Mouse (Mus musculus) liver, embryonic 11.5 days (tissue): ENCODE measurements around the gene Zbtb3. TPM values are rescaled to one million over a fixed set of nuclear protein-coding genes. Genes with fewer than 3 reads are reported as not detected.
"Not testable (repeated sequence)": the region's sequence is repeated elsewhere in the genome, so short reads cannot be mapped to it uniquely, and the experiment has no call there.

Experiments used
- ATAC-seq: fragments of 200-750 bp; cut with Nextera tagmentation; replicated peaks from 2 replicates; pipeline ENCODE4 v1.8.0; 2017; ENCODE audit warnings: moderate number of reproducible peaks, mild to moderate bottlenecking, moderate TSS enrichment, moderate library complexity; ENCODE audit not compliant: low FRiP score
- DNase-seq: peaks from one replicate; pipeline ENCODE4 v3.0.0-alpha.2; 2017; ENCODE audit warnings: low spot score
- H3K27ac ChIP-seq: fragments of 300-500 bp; sonication (generic); 2 replicates; pipeline ENCODE4 v1.5.1; 2014; ENCODE audit warnings: mild to moderate bottlenecking, low read depth, low read length, control low read depth
- H3K27me3 ChIP-seq: fragments of 300-500 bp; sonication (generic); replicated peaks from 2 replicates; pipeline ENCODE4 v1.6.1; 2014; ENCODE audit warnings: low read length, mixed read lengths; ENCODE audit not compliant: control insufficient read depth, insufficient read depth
- H3K36me3 ChIP-seq: fragments of 300-500 bp; sonication (generic); 2 replicates; pipeline ENCODE4 v1.6.1; 2014; ENCODE audit warnings: mild to moderate bottlenecking, low read length, moderate library complexity, mixed read lengths; ENCODE audit not compliant: control insufficient read depth, insufficient read depth
- H3K4me1 ChIP-seq: fragments of 300-500 bp; sonication (generic); replicated peaks from 2 replicates; pipeline ENCODE4 v1.6.1; 2014; ENCODE audit warnings: low read length, mixed read lengths; ENCODE audit not compliant: control insufficient read depth, insufficient read depth
- H3K4me2 ChIP-seq: fragments of 300-500 bp; sonication (generic); 2 replicates; pipeline ENCODE4 v1.6.1; 2014; ENCODE audit warnings: mild to moderate bottlenecking, control low read depth, moderate library complexity
- H3K4me3 ChIP-seq: fragments of 300-500 bp; sonication (generic); 2 replicates; pipeline ENCODE4 v1.5.1; 2014; ENCODE audit warnings: low read depth, low read length, control low read depth
- H3K9ac ChIP-seq: fragments of 300-500 bp; sonication (generic); 2 replicates; pipeline ENCODE4 v1.6.1; 2014; ENCODE audit warnings: low read depth, low read length, control low read depth
- H3K9me3 ChIP-seq: fragments of 300-500 bp; sonication (generic); 2 replicates; pipeline ENCODE4 v1.6.1; 2016; ENCODE audit warnings: low read length, inconsistent platforms, mixed read lengths; ENCODE audit not compliant: control insufficient read depth
- WGBS: fragments of 180-500 bp; shearing (Covaris S2); extraction: QIAGEN DNeasy Blood & Tissue Kit; methylation state at CpG from one replicate; pipeline ENCODE4 v1.1.7; 2014; 5-methylcytosine and 5-hydroxymethylcytosine counted together
- polyA plus RNA-seq: library from polyadenylated mRNA; unstranded; fragments of >200 nt; fragmentation: Nextera tagmentation; extraction: Ambion mirVana; gene quantifications from 2 replicates; pipeline ENCODE4 v1.2.1, GENCODE M21; 2014

Gene Zbtb3
- polyA plus RNA-seq, 1 experiment from 2014 or later = 3.2 TPM

- Histone ChIP-seq H3K4me1 (no peaks in the 10 kb centered on the region), H3K9ac (no peak overlapping the region), H3K4me3 (no peak overlapping the region), H3K27ac (no peak overlapping the region), H3K4me2 (no peak overlapping the region), H3K9me3 (no peaks in the 10 kb centered on the region), H3K36me3 (peaks cover 82% of the 10 kb centered on the region), H3K27me3 (no peaks in the 10 kb centered on the region)
- 84% methylated on average over 11 of the region's 11 CpGs for WGBS
- ATAC-seq = no peak
- no peak for DNase-seq
Observed at GRCm38 (mm10) chr19:8831262-8831661, 28.9 kb downstream of the Zbtb3 start.

GRCm38 (mm10) chr19:8832971-8833370 is 30.6 kb downstream of the Zbtb3 start:
- no peak overlapping the region for H3K9ac ChIP-seq
- no peaks in the 10 kb centered on the region for H3K9me3 ChIP-seq
- no peaks in the 10 kb centered on the region for H3K27me3 ChIP-seq
- no peak overlapping the region for H3K4me3 ChIP-seq
- H3K27ac ChIP-seq = no peak overlapping the region
- peaks cover 66% of the 10 kb centered on the region for H3K36me3 ChIP-seq
- H3K4me1 ChIP-seq = peaks cover 3% of the 10 kb centered on the region
- H3K4me2 ChIP-seq = no peak overlapping the region
- DNase-seq (no peak), ATAC-seq (no peak)
- WGBS = 88% methylated on average over 4 of the region's 4 CpGs

GRCm38 (mm10) chr19:8836327-8836726 is 34.0 kb downstream of the Zbtb3 start:
- not testable (repeated sequence) for H3K27ac ChIP-seq, H3K4me3 ChIP-seq, DNase-seq, ATAC-seq, H3K9ac ChIP-seq, H3K27me3 ChIP-seq, H3K9me3 ChIP-seq, H3K4me2 ChIP-seq
- WGBS = 96% methylated on average over 10 of the region's 10 CpGs
- Histone ChIP-seq H3K4me1 (peaks cover 33% of the 10 kb centered on the region), H3K36me3 (peaks cover 34% of the 10 kb centered on the region)

GRCm38 (mm10) chr19:8837251-8837791 is 35.0 kb downstream of the Zbtb3 start, which contains the start of gene Bscl2:
Gene Bscl2 (plus strand): TSS chr19:8837467.
- Histone ChIP-seq H3K4me3 (peak within 1 kb of the TSS; percentile 54), H3K9me3 (no peaks in the 10 kb centered on the region), H3K4me2 (peak within 1 kb of the TSS; percentile 99), H3K9ac (peak within 1 kb of the TSS; percentile 93), H3K27me3 (no peaks in the 10 kb centered on the region), H3K36me3 (peaks cover 24% of the 10 kb centered on the region), H3K4me1 (peaks cover 33% of the 10 kb centered on the region), H3K27ac (peak within 1 kb of the TSS; percentile 95)
- ATAC-seq = peak; percentile 74
- peak; percentile 87 for DNase-seq
- WGBS = 2% methylated on average over 38 of the region's 38 CpGs

GRCm38 (mm10) chr19:8838041-8838730 is 35.8 kb downstream of the Zbtb3 start:
- H3K4me3 ChIP-seq = peak overlapping the region; percentile 54
- peak overlapping the region; percentile 93 for H3K9ac ChIP-seq
- WGBS = 26% methylated on average over 15 of the region's 15 CpGs
- peak overlapping the region; percentile 99 for H3K4me2 ChIP-seq
- H3K36me3 ChIP-seq = peaks cover 18% of the 10 kb centered on the region
- H3K4me1 ChIP-seq = peaks cover 33% of the 10 kb centered on the region
- H3K27ac ChIP-seq = peak overlapping the region; percentile 95
- no peaks in the 10 kb centered on the region for H3K27me3 ChIP-seq
- DNase-seq (no peak), ATAC-seq (peak; percentile 11; the same call in 1 of the 2 replicates)
- H3K9me3 ChIP-seq = no peaks in the 10 kb centered on the region

- Histone ChIP-seq H3K4me3 (peak within 1 kb of the TSS; percentile 65), H3K9ac (peak within 1 kb of the TSS; percentile 93), H3K27ac (peak within 1 kb of the TSS; percentile 95), H3K27me3 (no peaks in the 10 kb centered on the region), H3K9me3 (no peaks in the 10 kb centered on the region), H3K36me3 (peaks cover 11% of the 10 kb centered on the region), H3K4me2 (peak within 1 kb of the TSS; percentile 99), H3K4me1 (peaks cover 33% of the 10 kb centered on the region)
- no peak for DNase-seq
- no peak for ATAC-seq
- 61% methylated on average over 11 of the region's 11 CpGs for WGBS
Observed at GRCm38 (mm10) chr19:8839103-8839907, 37.0 kb downstream of the Zbtb3 start, which contains the start of gene Gng3. Gene Gng3 (minus strand): TSS chr19:8839194.

- ATAC-seq (peak; percentile 76), DNase-seq (peak; percentile 74)
- Histone ChIP-seq H3K27me3 (no peaks in the 10 kb centered on the region), H3K4me2 (peak overlapping the region; percentile 75), H3K9me3 (no peaks in the 10 kb centered on the region), H3K4me3 (peak overlapping the region; percentile 65), H3K27ac (0 out of 2 replicates have a peak overlapping the region, but pooled peaks have one; percentile 46), H3K36me3 (peaks cover 4% of the 10 kb centered on the region; the same call in 1 of the 2 replicates), H3K4me1 (peaks cover 33% of the 10 kb centered on the region), H3K9ac (peak overlapping the region; percentile 74)
- WGBS = 24% methylated on average over 29 of the region's 29 CpGs
Observed at GRCm38 (mm10) chr19:8839908-8840791, 37.8 kb downstream of the Zbtb3 start.

GRCm38 (mm10) chr19:8841012-8841411 is 38.7 kb downstream of the Zbtb3 start:
- WGBS = 81% methylated on average over 7 of the region's 7 CpGs
- DNase-seq = no peak
- H3K27ac ChIP-seq = no peak overlapping the region

More at GRCm38 (mm10) chr19:8841012-8841411, 38.7 kb downstream of the Zbtb3 start:
- no peak for ATAC-seq
- Histone ChIP-seq H3K9me3 (no peaks in the 10 kb centered on the region), H3K27me3 (no peaks in the 10 kb centered on the region), H3K4me2 (peak overlapping the region; percentile 75), H3K4me3 (peak overlapping the region; percentile 65), H3K9ac (peak overlapping the region; percentile 74), H3K4me1 (peaks cover 33% of the 10 kb centered on the region), H3K36me3 (no peaks in the 10 kb centered on the region)
